Mouse (Mus musculus) heart, adult 8-10 months (tissue): ENCODE results near the gene Ascc2. TPM values are rescaled to one million over a fixed set of nuclear protein-coding genes. Genes with fewer than 3 reads are reported as not detected.
"Not testable (repeated sequence)": the region's sequence is repeated elsewhere in the genome, so short reads cannot be mapped to it uniquely, and the experiment has no call there.

Experiments used
- DNase-seq: peaks from one replicate; pipeline ENCODE4 v3.0.0; 2022; ENCODE audit warnings: low spot score
- total RNA-seq, 4 experiments: library from RNA; stranded (reverse); gene quantifications; 2 replicates each; pipeline ENCODE4 v1.2.4; 2022

Gene Ascc2
- total RNA-seq, 4 experiments from 2014 or later: 14.1 to 18.4 (median 15.3) TPM

GRCm38 (mm10) chr11:4629861-4630280, 7.7 kb upstream of the Ascc2 start:
- no peak for DNase-seq

GRCm38 (mm10) chr11:4633420-4633819, 4.1 kb upstream of the Ascc2 start:
- DNase-seq: no peak

DNA sequence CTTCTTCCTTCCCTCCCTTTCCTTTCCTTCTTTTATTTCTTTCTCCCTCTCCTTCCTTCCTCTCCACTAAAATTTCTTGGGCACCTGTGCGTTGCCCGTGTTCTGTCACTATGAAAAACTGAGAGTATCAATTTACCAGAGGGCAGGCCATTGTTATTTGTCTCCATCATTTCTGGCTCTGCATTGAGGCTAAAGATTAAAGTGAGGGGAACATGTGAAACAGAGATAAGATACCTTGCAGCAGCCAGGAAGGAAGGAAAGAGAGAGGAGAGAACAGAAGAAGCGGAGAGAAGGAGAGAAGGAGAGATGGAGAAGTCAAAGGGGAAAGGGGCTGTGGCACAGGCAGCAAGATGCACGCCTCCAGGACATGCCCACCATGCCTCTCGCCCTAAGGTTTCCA, 3.2 kb upstream of the Ascc2 start:
- no peak for DNase-seq

DNA sequence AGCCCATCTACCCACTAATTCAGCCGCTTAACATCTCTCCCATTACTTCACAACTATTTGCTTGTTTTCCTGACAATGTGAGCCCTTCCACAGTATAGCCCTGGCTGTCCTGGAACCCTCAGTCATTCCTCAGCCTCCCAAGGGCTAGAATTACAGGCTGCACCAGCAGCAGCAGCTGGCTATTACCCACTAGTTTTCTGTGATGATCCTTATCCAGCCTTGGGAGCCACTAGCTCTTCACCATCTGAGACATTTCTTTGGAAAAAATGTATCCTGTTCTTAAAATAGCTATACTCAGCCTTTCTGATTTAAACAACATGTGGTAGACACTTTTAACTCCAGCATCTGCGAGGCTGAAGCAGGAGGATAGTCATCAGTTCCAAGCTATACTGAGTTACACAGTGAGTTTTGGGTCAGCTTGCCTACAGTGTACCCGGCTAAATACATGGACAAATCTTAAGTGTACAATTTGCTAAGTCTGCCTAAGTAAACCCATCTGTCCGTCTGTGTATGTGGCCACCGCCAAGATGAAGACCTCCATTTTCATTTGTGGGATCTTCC, 685 bp upstream of the Ascc2 start:
- DNase-seq: no peak

- DNase-seq: no peak
Measured at GRCm38 (mm10) chr11:4638261-4638660, 714 bp downstream of the Ascc2 start.

GRCm38 (mm10) chr11:4641185-4641584, 3.6 kb downstream of the Ascc2 start:
- DNase-seq: no peak

DNA sequence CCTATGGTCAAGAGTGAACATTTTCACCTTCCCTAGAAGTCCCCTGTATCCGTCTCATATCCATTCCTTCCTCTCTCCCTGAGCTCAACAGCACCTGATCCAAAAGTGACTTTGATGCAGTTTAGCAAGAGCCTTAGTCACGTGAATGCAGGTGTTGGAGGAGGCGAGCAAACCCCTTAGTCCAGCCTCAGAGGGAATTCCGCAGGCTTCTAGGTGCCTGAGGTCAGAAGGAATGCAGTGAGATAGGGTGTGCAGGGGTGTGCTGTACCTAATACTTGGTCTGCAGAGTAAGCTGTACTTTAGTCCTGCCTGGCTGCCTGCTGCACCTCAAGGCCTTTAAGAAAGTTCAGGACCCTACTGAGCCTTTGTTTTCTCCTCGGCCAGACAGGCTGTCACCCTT, 6.2 kb downstream of the Ascc2 start:
- DNase-seq: no peak

GRCm38 (mm10) chr11:4645180-4645579, 7.6 kb downstream of the Ascc2 start:
- DNase-seq: not testable (repeated sequence)

DNA sequence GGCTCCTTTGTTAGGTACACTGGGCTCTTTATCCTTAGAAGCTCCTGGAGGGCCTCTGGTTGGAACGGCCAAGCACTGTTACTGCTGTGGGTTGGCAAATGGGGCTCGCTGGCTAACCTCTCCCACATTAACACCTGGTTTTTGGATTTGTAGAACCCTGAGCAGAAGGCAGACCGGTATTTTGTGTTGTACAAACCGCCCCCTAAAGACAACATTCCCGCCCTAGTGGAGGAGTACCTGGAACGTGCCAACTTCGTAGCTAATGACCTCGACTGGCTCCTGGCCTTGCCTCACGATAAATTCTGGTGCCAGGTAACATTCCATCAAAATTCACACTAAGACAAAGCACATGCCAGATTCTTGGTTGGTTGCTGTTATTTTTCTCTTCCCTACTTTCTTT, 8.9 kb downstream of the Ascc2 start:
- DNase-seq: no peak

DNA sequence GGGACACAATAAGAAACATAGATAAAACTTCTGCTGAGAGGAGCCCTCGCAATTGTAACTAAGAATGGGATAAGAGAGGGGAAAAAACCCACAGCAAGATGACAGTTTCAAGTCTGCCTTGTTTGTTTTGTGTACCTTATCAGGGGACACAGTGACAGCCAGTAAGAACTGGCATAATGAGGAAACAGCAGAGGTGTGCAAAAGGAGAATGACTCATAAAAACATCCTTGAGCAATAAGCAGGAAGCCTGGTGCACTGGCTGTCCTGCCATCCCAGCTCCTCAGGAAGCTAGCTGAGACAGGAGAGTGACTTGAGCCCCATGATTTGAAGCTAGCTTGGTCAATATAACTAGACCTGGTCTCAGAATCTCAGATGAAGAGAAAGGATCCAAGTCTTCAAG, 22.3 kb downstream of the Ascc2 start:
- no peak for DNase-seq

- no peak for DNase-seq
Measured at GRCm38 (mm10) chr11:4660309-4661025, 22.9 kb downstream of the Ascc2 start.

- peak; percentile 24 for DNase-seq
Measured at GRCm38 (mm10) chr11:4661324-4661723, 23.8 kb downstream of the Ascc2 start.

DNA sequence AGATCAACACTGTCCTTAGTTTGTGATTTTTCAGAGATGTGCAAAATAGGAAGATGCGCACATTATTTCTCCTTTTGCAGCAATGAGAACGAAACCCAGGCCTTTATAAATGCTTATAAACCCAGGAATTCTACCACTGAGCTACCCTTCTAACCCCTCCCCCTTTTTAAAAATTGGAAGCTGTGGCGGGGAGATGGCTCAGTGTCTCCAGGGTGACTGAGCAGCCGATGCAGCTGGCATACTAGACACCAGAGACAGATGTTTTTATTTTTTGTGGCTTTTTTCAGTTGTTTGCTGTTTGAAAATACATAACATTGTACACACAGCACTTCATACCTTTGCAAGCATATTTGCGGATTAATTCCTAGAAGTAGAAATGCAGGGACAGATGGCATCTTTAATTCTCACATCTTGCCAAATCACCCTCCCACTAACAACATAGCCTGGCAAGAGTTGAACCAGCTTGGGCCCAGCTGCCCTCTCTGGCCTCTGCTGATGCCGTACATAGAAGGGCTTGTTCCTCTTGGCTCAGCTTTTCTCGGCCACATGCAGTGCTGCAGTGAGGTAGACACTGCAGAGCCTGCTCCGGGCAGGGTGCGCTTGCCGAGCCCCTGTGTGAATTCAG, 24.4 kb downstream of the Ascc2 start:
- DNase-seq: no peak

DNA sequence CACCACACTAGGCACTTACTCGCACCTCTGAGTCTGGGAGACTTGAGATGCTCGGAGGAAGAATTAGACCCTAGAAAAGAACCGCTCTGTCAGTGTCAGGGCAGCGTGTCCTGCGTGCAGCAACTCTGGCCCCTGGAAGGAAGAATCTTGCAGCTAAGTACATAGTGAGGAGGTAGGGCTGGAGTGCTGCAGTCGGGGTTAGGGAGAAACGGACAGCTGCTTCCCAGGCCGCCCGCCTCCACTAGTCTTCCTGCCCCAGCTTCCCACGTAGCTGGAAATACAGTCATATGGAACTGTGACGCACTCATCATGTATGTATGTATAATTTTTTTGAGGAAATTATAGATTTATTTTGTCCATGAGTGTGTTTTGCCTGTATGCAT, 24.9 kb downstream of the Ascc2 start:
- DNase-seq: no peak

DNA sequence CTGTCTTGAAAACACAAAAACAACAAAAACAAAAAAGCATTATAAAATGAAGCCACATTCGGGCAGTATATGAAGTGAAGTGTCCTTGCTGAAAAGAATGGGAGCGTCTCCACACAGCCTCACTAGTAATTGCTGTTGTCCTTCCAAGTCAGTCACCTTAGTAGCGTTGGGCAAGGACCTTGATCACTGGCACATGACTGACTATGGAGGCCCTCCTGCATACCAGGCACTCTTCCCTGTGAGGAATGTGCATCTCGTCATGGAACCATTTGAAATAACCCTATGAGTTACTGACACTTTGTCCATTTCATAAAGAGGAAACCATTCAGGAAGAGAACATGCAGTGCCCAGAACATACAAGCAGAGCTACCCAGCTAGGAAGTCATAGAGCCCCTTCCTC, 34.2 kb downstream of the Ascc2 start:
- no peak for DNase-seq

GRCm38 (mm10) chr11:4674593-4674992, 37.0 kb downstream of the Ascc2 start:
- no peak for DNase-seq

DNA sequence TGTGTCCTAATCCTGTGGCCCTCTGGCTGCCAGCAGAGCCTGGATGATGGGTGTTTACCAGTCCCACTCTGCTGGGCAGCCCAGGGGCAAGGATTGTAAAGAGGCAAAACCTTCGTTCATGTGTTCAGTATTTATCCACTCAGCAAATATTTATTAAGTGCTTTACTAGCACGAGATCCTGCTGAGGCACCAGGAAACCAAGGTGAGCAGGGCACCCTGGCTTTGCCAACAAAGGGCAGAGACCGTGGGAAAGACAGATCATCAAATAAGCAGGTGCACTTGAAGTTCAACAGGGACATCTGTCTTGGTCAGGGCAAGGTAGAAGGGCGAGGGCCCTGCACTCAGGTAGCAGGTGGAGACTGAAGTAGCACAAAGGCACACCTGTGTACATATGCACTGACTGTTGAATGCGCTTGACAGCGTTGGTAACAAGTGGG, 37.6 kb downstream of the Ascc2 start:
- DNase-seq: no peak

DNA sequence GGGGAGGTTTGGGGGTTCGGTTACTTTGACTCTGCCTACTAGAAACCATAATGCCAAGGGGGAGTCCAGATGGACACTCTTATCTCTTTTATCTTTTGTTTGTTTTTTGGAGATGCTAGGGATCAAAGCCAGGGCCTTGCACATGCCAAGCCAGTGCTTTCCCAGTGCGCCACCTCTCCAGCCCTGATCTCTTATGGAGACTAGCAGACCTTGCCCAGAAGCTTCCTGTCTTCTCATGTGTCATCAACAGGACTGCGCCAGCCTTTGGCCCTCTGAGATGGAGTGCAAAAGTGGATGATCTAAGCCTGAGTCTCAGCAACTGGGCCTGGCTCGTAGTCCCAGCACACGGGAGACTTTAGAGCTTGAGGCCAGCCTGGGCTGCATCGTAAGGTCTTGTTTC, 38.1 kb downstream of the Ascc2 start:
- DNase-seq: no peak

GRCm38 (mm10) chr11:4677250-4677872, 39.8 kb downstream of the Ascc2 start:
- no peak for DNase-seq

GRCm38 (mm10) chr11:4678700-4679440, 41.3 kb downstream of the Ascc2 start:
- no peak for DNase-seq

GRCm38 (mm10) chr11:4679441-4679832, 41.9 kb downstream of the Ascc2 start:
- DNase-seq: no peak

GRCm38 (mm10) chr11:4680126-4680525, 42.6 kb downstream of the Ascc2 start:
- DNase-seq: no peak
